Mouse (Mus musculus): ENCODE results near the gene Gm6465. TPM values are rescaled to one million over a fixed set of nuclear protein-coding genes. Genes with fewer than 3 reads are reported as not detected.
"Not testable (repeated sequence)": the region's sequence is repeated elsewhere in the genome, so short reads cannot be mapped to it uniquely, and the experiment has no call there.

Gene Gm6465
- not detected for total RNA-seq (2021)

DNA sequence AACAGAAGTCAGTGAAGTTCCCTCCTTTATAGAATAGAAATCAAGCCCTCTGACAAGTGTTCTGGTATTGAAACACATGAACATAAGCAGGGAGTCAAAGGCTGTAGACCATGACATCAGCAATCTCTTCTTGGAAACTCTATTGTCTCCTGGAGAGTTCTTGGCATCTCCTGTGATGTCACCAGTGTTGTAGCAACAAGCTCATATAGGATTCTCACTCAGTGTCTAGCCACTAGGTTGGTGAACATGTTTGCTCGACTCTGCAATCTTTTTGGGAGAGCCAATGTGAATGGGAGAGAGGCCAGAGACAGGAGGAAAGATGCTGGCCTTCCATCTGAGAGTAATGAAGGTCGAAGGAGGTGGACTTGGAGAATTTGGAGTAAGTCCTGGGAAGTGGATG is at the start of gene Gm6465:
Gene Gm6465 (plus strand): TSS at position 301 of the 400 bp plus-strand sequence.
- intact Hi-C loops (cut with DNase I); DNase-seq: not testable (repeated sequence)

DNA sequence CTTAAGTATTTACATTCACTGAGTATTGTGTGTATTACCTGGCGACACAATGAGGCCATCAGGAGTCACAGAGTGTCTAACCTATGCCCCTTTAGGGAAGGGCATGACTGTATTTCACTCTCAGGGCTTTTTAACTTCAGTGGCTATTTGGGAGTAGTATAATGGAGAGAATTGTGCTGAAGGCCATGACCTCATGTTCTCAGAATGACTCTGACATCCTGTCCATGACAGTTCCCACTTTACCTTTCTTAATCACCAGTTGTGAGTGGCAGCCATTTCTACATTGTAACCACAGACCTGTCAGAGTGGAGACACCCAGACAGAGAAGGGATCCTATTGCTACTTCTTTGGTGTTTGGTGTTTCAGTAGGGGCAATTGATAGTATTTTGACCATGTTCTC is 485 bp downstream of the Gm6465 start:
- DNase-seq; intact Hi-C loops (cut with DNase I): not testable (repeated sequence)

DNA sequence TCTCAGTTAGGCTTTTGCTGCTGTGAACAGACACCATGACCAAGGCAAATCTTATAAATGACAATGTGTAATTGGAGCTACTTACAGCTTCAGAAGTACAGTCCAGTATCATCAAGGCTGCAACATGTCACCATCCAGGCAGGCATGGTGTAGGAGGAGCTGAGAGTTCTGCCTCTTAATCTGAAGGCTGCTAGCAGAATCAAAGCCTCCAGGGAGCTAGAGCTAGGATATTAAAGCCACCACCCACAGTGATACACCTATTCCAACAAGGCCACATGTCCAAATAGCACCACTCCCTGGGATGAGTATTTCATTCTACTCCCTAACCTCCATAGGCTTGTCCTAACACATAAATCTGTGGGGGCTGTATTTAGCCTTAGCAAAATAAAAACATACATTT is 12.6 kb downstream of the Gm6465 start:
- intact Hi-C loops (cut with DNase I); DNase-seq: not testable (repeated sequence)

Other genes starting within 250 kb of the Gm6465 start
- gene Gm8922, start 163.6 kb upstream of the Gm6465 start, total RNA-seq (2021), result not detected
- gene Gm8926, start 75.0 kb upstream of the Gm6465 start, total RNA-seq (2021), result not detected
- not detected for gene 4933402N22Rik, start 72.5 kb downstream of the Gm6465 start, total RNA-seq (2021)

Measured in left cerebral cortex, postnatal 4 days (tissue).